Mouse (Mus musculus) lung, adult 2 months (tissue): ENCODE measurements around the gene Dctn1.

ENCODE experiments used
- CTCF ChIP-seq: fragments of 200-500 bp; IDR thresholded peaks from 2 replicates; pipeline ENCODE4 v1.5.1; 2011; ENCODE audit warnings: mild to moderate bottlenecking, low read length, control low read depth; ENCODE audit not compliant: insufficient read depth
- POLR2A ChIP-seq: fragments of 200-500 bp; IDR thresholded peaks from 2 replicates; pipeline ENCODE4 v1.6.1; 2011; ENCODE audit warnings: low read depth, mild to moderate bottlenecking, control low read depth, low read length, borderline replicate concordance; ENCODE audit errors: extremely low read depth

- TF ChIP-seq POLR2A (no peak), CTCF (no peak)
These were observed 37.6 kb downstream of the Dctn1 start for GRCm38 (mm10) chr6:83203320-83203719.
